Mouse (Mus musculus) retina, adult 2 months (tissue): Measurements from ENCODE around the gene Cnot2.

Experiments used
- DNase-seq: peaks from one replicate; pipeline ENCODE4 v3.0.0-alpha.2; 2012; ENCODE audit warnings: low read depth, low spot score

Cnot2 gene

DNA sequence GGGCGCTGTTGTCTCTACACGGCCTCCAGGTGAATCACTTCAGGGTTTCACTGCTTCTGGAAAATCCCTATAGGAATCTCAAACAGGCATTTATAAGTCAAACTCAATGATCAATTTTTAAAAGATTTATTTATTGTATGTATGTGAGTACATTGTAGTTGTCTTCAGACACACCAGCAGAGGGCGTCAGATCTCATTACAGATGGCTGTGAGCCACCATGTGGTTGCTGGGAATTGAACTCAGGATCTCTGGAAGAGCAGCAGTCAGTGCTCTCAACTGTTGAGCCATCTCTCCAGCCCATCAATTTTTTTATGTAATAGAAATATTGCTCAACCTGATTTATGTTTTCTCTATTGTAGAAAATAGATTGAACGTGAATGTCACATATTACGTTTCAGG, 100.3 kb downstream of the Cnot2 start:
- no peak for DNase-seq

DNA sequence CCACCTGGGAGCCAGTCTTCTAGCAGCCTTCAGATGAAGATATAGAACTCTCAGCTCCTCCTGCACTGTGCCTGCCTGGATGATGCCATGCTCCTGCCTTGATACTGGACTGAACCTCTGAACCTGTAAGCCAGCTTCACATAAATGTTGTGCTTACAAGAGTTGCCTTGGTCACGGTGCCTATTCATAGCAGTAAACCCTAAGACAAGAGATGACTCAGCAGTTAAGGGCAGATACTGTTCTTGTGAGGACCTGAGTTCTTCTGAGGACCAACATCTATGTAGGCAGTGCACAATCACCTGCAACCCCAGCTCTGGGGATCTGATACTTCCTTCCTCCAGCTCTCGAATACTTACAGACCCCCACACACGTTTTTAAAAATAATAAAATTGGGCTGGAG, 104.8 kb downstream of the Cnot2 start:
- no peak for DNase-seq

DNA sequence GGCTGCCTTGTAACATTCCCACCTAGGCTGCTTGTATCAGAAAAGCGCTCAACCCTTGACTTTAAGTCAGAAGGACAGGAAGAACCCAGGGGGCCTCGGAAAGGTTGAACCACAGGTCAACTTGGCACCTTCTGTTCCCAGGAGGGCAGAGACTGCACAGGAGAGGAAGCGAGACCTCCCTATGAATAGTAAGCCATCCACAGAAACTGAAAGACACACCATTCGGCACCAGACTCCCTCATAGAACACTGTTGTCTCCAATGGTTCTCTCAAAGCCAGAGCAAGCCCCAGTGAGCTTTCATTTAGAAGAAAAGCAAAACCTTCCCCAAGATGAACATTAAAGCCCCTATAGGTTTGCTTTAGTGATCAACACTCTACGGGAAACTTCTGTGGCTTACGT, 105.6 kb downstream of the Cnot2 start:
- DNase-seq, result no peak

DNA sequence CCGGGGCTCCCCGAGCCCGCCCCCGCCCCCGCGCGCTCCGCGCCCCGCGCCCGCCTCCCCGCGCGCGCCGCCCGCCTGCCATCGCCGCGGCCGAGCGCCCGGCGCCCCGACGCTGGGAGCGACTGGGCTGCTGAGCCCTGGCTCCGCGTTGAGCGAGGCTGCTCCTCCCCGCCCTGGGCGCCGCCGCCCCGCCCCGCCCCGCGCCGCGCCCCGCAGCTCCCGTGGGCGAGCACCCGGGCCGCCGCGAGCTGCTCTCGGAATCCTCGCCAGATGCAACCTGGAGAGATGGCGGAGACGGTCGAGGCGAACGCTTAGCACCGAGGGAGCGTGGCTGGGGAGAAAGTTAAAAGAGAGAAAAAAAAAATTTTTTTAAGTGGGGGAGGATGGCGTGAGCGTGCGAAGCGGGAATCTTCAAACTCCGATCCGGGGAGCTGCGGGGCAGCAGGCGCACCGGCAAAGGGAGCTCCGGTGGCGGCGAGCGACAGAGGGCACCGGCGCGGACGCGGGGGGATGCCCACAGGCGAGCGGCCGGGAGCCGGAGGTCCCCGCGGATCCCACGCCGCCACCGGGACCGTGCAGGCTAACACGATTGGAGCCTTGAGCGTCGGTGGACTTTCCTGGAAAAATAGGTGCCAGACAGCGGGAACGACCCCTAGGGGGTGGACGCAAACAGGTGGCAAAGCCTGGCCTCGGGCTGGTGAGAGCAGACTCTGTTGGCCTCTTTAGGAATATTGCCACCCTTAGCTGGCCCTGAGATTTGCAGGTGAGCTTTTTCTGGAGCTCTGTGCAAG, 107.4 kb downstream of the Cnot2 start, which contains the start of gene Kcnmb4:
Kcnmb4 (minus strand) TSS at position 120 of the 791 bp plus-strand sequence.
- no peak for DNase-seq

DNA sequence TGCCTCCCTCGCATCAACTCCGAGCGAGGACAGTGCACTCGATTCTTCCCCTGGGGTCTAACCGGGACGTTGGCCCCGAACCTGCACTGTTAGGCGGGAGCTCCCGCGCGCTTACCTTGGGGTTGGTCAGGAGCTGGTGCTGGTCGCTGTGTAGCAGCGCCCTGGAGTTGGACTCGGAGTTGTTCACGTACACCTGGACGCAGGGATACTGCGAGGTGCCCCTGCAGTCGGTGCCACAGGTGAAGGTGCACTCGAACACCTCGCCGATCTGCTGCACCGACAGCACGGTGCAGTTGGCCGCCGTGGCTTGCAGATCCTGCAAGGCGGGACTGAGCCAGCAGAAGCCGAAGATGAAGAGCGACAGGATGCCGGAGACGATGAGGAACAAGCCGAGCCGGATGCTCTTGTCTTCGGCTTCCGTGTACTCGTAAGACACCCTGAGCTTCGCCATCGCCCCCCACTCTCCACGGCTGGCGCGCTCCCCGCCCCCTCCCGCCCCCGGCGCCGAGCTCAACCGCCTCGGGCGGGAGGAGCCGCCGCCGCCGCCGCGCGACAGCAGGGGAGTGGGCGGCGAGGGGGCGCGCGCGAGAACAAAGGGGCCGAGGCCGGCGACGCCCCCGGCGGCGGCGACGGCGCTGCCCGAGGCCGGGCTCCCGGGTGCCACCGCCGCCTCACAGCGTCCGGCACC, 108.1 kb downstream of the Cnot2 start:
- no peak for DNase-seq

DNA sequence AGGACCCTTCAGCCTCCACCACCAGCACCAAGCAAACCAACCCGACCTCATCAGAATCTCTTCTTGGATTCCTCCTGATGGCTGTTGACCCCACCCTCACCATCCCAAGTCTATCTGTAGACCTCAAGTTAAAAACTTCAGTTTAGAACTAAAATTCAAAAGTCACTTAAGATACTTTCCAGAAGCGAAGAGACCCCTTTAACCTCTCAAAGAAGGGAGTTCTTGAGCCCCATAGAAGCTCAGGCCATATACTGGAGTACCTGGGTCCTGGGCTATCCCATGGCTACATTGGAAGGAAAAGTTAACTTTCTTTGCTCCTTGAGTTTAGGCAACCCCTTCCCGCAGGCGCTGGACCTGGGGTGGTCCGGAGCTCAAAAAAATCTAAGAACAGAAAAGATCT, 108.7 kb downstream of the Cnot2 start:
- DNase-seq, result no peak

DNA sequence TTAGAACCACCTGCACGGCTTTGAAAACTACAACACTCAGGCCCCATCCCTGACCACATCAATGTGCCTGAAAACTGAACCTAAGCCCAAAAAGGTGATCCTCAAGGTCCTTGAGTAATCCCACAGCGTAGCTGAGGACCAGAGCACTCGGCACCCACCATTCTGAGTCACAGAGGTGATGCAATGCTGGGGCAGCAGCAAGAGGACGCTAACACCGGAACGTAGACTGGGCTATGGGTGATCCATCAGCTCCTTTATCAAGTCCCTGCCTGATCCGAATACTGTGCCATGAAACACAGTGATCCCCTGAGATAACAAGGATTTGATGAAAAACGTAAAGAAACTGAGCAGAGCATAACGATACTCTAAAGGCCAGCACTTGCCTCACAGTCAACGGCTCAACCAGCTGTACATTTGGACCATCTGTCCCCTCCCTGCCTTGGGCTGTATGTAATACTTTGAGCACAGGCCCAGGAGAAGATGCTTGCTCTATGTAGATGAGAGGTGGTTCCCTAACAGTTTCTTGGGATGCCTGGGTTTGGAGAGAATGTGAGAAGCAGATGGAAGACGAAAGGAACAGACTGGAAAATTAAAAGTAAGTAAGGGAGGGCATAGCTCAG, 110.9 kb downstream of the Cnot2 start:
- DNase-seq, result no peak

DNA sequence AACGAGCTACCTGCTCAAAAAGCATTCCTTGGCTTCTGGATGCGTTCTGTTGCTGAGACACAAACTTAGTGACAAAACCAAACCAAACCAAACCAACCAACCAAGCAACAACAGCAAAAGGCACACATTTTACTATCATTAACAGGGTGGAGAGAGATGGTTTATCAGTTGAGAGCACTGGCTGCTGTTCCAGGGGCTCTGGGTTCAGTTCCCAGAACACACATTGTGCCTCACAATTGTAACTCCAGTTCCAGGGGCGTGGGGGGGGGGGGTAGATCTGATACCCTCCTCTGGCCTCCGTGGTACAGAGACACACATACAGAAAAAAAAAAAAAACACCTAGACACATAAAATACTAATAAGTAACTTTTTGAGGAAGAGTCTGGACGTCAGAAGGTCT, 113.2 kb downstream of the Cnot2 start:
- no peak for DNase-seq

DNA sequence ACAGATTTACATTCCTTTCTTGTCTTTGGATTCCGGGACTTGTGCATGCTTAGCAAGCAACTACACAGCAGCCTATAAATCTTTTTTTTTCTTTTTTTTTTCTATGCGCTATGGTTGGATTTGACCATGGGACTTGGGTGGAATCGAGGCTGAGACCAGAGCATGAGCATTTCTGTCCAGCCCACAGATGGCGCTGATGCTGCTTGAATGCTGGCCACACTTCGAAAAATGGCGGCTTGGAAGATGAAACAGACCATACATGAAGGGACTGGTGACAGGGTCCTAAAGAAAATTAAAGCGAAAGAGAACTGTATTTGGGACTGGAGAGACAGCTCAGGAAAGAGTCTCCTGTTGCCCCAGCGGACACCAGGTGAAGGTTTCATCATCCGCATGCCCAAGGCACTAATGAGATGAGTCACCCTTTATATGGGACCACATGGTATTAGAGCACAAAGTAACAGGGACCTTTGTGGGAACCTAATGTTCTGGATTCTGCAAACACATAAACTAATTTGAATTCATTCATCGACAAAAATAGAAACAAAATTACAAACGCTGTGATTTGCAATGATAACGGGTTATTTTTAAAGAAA, 117.5 kb downstream of the Cnot2 start:
- DNase-seq, result no peak

DNA sequence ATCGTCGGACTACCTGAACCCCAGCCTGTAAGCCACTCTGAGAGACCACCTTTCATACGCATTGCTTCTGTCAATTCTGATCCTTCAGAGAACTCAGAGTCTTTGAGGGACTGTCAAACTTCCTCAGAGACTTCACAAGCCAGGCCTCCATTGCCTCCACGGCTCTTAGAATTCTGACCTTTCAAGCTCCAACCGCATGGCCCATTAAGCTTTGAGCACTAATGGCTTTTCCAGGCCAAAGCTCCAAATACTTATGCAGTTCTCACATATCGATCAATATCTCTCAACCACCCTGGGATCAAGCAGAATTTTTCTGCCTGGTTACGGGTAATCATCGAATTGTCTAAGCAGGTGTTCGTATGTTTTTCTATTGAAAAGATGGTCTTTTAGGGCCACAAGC, 119.9 kb downstream of the Cnot2 start:
- DNase-seq, result no peak

DNA sequence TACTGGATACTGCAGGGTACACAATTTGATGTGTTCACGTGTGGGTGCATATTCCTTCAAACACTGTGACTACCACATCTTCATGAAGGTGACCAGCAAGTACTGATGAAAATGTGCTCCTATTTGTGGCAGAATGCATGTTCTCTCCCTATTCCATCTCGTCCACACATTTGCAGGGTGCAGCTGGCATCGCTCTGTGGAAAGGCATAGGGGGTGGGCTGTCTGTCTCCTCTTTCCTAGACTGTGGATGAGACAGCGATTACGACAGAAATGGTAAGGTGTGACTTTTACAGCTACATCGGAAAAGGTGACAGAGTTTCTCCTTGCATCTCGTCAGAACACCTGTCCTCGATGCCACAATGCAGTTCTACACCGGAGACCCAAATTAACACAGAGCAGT, 122.5 kb downstream of the Cnot2 start:
- no peak for DNase-seq

DNA sequence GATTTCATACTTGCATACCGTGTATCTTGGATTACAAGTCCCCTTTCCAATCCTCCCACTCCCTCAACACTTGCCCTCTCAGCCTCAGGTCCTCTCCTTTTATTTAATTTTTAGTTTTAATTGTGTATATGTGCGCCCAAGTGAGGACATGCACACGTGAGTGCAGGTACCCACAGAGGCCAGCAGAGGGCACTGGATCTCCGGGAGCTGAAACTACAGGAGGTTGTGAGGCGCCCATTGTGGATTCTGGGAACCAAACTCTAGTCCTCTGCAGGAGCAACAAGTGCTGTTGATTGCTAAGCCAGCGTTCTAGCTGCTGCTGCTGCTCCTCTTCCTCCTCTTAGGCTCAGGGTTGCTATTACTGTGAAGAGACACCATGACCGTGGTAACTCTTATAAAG, 128.5 kb downstream of the Cnot2 start:
- no peak for DNase-seq

DNA sequence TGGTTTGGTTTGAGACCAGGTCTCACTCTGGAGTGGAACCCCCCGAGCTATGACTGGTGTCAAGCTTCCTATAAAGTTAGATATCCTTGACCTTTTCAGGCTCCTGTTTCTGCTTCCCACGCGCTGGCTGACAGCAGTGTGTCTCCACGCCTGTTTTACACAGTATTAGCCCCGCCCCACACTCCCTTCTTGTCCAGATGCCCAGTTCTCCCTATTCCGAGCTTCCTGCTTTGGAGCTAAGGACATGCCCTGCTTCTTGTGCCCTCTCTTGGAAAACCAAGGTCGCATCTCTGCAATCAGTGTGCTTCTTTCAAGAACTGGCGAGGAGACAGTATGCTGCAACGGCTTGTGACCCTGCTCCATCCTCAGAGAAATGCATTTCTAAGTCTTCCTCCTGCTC, 130.7 kb downstream of the Cnot2 start:
- no peak for DNase-seq

DNA sequence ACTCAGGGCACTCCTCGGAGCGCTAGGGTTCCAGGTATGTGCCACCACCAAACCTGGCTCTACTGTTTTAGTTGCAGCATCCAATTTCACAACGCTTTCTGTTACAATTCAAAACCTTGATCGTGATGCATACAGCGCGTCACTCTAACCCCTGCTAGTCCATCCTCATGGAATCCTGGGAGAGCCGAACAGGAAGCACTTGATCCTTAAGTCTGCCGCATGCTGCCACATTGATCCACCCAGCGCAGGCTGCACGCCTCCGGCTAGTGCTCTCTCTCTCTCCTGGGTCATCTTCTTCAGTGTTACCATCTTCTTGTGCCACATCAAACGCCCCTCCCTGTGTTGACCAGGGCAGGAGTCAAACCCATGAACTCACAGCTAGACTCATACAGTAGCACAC, 133.1 kb downstream of the Cnot2 start:
- no peak for DNase-seq

DNA sequence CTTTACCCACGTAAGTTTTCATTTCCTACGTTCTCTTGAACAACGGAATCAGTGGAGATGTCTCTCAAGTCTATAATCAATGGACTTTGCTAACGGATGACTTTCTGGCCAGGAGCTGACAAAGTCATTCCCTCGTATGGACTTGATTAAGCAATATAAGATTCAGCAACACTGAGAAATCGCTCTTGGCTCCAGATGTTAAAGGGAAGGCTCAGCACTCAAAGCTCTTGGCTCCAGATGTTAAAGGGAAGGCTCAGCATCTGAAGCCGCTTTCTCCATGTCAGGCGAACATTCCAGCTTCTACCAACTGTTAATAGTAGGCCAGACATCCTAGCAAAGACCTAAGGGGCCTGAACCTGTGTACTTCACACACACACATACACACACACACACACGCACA, 134.1 kb downstream of the Cnot2 start:
- DNase-seq, result no peak

DNA sequence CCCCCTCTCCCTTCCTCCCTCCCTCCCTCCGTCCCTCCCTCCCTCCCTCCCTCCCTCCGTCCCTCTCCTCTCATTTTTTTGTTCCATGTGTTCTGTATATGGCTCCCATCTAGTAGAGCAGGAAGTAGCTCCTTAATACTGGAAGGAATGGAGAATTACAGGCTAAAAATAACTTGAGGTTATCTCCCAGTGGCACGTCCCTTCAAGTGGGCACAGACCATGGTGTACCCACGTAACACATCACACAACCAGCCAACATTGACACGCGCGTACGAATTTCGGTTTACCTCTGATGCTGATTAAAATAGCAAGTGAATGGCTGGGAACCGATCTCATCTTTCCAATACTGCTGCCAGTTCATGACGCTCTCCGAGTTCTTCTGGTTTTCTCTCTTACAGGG, 135.3 kb downstream of the Cnot2 start:
- DNase-seq, result no peak

DNA sequence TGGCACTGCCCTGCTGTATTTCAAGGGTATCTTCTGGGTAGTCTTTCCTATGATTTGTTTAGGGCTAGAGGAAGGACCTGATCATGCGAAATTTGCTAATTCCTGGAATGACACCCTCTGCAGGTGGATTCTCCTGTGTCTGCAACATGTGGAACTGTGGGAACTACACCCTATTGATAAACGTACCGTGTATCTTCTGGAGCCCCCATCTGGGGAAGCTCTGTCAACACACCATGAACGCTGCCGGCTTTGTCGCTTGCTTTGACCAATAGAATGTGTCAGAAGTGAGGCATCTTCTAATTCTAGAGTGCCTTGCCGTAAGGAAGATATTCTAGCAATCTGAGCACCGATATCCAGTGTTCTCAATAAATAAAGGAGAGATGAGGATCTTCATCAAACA, 136.5 kb downstream of the Cnot2 start:
- DNase-seq, result no peak

DNA sequence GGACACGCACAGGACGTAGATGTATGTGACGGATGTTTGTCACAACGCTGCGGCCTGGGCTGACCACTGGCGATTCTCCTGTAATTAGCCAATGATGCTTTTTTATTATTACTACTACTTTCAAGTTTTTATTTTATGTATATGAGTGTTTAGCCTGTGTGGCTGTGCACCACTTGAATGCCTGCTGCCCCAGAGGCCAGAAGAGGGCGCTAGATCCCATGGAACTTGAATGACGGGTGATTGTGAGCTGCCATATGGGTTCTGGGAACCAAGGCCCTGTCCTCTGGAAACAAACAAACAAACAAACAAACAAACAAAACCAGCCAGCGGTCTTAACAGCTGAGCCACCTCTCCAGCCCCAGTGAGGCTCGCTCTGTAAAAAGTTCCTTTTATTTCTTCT, 136.9 kb downstream of the Cnot2 start:
- no peak for DNase-seq

DNA sequence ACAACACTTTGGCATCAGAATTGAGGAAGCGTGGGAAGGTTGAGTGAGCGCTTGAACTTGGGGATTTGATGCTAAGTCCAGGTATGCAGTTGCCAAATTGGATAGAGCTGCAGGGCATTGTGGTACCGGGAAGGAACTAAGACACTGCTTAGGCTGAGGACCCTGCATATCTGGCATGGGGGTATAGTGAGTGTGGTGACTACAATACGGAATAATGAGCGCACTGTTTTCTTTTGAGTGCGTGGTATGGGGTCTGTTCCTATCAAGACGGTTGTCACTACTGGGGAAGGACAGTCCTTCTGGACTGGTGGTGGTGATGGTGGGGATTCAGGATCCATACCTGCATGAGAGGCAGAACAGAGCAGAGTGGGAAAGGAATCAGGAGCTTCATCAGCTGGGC, 140.4 kb downstream of the Cnot2 start:
- DNase-seq, result no peak

DNA sequence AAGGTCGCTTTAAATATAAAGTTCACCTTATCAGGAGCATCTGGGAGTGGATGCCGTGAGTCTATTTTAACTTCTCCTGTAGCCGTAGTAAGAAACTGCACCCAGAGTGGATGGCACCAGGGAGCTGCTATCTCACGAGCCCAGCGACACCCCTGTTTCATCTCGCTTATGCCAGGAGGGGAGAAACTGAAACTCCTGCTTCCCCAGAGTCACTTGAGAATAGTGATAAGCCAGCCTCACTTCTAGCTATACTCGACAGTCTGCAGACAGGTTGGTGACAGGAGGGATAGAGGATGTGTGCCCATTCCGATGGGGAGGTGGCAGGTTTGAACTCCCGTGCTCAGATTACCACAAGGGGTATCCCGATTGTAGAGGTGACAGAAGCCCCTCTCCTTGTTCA, 141.2 kb downstream of the Cnot2 start:
- no peak for DNase-seq

DNA sequence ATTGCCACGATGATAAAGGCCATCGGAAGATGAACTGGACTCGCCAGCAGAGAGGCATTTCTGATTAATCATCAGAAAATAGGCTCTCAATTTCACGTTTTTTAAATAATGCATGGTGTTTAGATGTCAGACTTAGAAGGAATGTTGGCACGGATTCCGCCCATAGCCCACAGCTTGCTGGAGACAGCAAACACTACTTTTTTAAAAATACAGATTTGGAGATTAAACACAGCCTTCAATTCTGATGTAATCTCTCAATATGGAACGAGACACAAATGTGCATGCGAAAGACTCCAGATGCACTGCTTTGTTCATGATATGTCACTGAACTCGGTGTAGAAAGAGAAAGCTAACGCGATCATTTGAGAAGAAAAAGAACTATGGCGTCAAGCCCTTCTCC, 145.9 kb downstream of the Cnot2 start:
- no peak for DNase-seq
